Mouse (Mus musculus) neural tube, embryonic 12.5 days (tissue): Measurements from ENCODE around the gene Nfrkb. TPM values are rescaled to one million over a fixed set of nuclear protein-coding genes. Genes with fewer than 3 reads are reported as not detected.

Experiments used
- ATAC-seq: fragments of 200-750 bp; cut with Nextera tagmentation; 2 replicates; pipeline ENCODE4 v1.8.0; 2017; ENCODE audit warnings: low read depth, mild to moderate bottlenecking, moderate TSS enrichment, moderate library complexity; ENCODE audit not compliant: low FRiP score
- H3K27ac ChIP-seq: fragments of 300-500 bp; sonication (generic); 2 replicates; pipeline ENCODE4 v1.5.1; 2016
- H3K27me3 ChIP-seq: fragments of 300-500 bp; sonication (generic); replicated peaks from 2 replicates; pipeline ENCODE4 v1.6.1; 2016; ENCODE audit warnings: mild to moderate bottlenecking
- H3K36me3 ChIP-seq: fragments of 300-500 bp; sonication (generic); 2 replicates; pipeline ENCODE4 v1.6.1; 2016; ENCODE audit warnings: mild to moderate bottlenecking
- H3K4me1 ChIP-seq: fragments of 300-500 bp; sonication (generic); 2 replicates; pipeline ENCODE4 v1.6.1; 2016
- H3K4me2 ChIP-seq: fragments of 300-500 bp; sonication (generic); replicated peaks from 2 replicates; pipeline ENCODE4 v1.6.1; 2016; ENCODE audit warnings: mild to moderate bottlenecking
- H3K4me3 ChIP-seq: fragments of 300-500 bp; sonication (generic); 2 replicates; pipeline ENCODE4 v1.5.1; 2016
- H3K9ac ChIP-seq: fragments of 300-500 bp; sonication (generic); 2 replicates; pipeline ENCODE4 v1.6.1; 2016; ENCODE audit warnings: mild to moderate bottlenecking
- H3K9me3 ChIP-seq: fragments of 300-500 bp; sonication (generic); 2 replicates; pipeline ENCODE4 v1.6.1; 2016; ENCODE audit warnings: mild to moderate bottlenecking
- WGBS: fragments of 180-500 bp; shearing (Covaris S2); methylation state at CpG from one replicate; pipeline ENCODE4 v1.1.7; 2016; 5-methylcytosine and 5-hydroxymethylcytosine counted together
- polyA plus RNA-seq: library from polyadenylated mRNA; unstranded; fragments of >200 nt; fragmentation: Nextera tagmentation; extraction: Ambion mirVana; gene quantifications from 2 replicates; pipeline ENCODE4 v1.2.1, GENCODE M21; 2016

Gene Nfrkb
- 28.0 and 28.1 TPM in 2 replicates for polyA plus RNA-seq

DNA sequence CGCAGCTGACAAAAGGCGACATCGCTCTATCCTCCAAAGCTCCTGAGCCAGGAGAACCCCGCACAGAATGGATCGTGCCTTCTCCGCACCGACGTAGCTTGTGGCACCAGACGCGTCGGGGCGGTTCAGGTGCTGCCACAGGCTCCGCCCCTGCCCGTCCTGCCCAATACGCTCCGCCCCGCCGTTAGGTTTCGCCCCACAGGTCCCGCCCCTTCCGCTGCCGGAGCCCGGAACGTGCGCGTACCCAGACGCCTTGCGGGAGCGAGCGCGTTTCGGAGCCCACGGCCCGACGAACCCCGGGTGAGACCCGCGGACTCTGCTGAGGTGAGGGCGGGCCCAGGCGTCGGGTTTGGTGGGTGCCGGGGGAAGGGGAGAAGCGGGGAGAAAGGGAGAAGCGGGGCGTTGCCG, at the start of gene Nfrkb:
TSS of gene Nfrkb (plus strand) at position 246 of the 408 bp plus-strand sequence.
- peak within 1 kb of the TSS; percentile 88 for H3K9ac ChIP-seq
- peak; percentile 98 for ATAC-seq
- H3K4me1 ChIP-seq, result peaks cover 15% of the 10 kb centered on the region
- peak within 1 kb of the TSS; percentile 37; the same call in 1 of the 2 replicates for H3K27ac ChIP-seq
- H3K9me3 ChIP-seq, result no peaks in the 10 kb centered on the region
- WGBS, result 1% methylated on average over 43 of the region's 46 CpGs
- peaks cover 20% of the 10 kb centered on the region for H3K36me3 ChIP-seq
- H3K4me3 ChIP-seq, result peak within 1 kb of the TSS; percentile 94
- peak within 1 kb of the TSS; percentile 77 for H3K4me2 ChIP-seq
- no peaks in the 10 kb centered on the region for H3K27me3 ChIP-seq

DNA sequence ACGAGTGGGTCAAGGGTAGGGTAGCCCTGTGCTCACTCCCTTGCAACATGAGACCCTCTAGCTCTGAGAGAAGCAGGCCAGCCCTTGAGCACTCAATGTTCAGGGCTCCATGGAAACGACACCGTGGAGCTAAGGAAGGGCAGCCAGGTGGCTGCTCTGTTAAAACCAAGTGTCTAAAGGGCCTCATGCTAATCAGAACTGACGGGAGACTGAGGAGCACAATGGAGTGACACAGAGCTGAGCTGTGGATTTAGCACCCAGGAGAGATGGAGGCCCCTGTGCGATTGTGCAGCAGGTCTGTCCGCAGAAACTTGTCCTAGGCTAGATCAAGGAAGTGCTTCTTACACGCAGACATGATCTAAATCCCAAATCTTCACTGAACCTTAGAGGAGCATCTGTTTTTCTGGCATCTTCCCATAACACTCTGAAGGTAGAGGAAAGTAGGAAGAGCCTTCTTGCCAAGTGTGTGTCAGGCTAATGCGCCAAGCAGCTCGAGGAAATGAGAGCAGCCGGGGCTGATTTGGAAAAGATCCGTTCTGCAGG, 41.6 kb upstream of the Nfrkb start:
- WGBS, result 69% methylated on average over 11 of the region's 11 CpGs
- no peak overlapping the region for H3K4me3 ChIP-seq
- H3K4me1 ChIP-seq, result peaks cover 5% of the 10 kb centered on the region; the same call in 1 of the 2 replicates
- H3K9ac ChIP-seq, result no peak overlapping the region
- no peak for ATAC-seq
- no peaks in the 10 kb centered on the region for H3K9me3 ChIP-seq
- peaks cover 9% of the 10 kb centered on the region; the same call in 1 of the 2 replicates for H3K36me3 ChIP-seq
- no peak overlapping the region for H3K4me2 ChIP-seq
- no peaks in the 10 kb centered on the region for H3K27me3 ChIP-seq
- H3K27ac ChIP-seq, result no peak overlapping the region

DNA sequence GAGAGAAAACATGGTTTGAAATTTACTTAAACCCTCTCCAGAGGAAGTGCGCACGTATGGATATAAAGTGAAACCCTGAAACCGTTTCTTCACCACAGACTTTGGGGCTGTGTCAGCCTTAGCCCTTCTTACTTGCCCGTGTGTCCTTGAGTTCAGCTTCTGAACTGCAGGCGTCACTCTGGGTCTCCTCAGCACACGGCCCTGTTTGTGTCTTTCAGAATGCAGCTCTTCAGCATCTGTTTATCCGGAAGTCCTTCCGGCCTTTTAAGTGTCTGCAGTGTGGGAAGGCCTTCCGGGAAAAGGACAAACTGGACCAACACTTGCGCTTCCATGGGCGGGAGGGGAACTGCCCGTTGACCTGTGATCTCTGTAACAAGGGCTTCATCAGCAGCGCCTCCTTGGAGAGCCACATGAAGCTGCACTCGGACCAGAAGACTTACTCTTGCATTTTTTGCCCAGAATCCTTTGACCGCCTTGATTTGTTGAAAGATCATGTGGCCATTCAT, 39.4 kb upstream of the Nfrkb start:
- 79% methylated on average over 15 of the region's 15 CpGs for WGBS

DNA sequence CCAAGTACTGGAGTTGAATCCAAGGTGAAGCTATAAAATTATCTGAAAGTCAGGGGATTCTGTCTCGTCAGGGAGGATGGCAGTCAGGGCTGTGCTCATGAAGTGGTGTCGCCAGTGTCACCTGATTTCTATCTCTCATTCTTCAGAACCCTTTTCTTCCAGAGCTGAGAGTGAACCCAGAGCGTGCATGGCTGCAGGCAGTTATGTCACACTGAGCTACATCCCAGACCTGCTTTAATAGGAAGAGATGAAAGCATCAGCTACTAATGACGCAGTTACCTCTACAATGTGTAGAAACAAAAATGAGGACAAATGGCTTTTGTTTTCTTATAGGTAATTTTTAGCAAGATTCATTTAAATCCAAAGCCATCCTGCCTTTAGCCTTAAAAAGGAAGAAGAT, 37.5 kb upstream of the Nfrkb start:
- Histone ChIP-seq H3K4me1 (peaks cover 5% of the 10 kb centered on the region; the same call in 1 of the 2 replicates), H3K9me3 (no peaks in the 10 kb centered on the region), H3K9ac (0 out of 2 replicates have a peak overlapping the region, but pooled peaks have one; percentile 18), H3K27ac (no peak overlapping the region), H3K36me3 (peaks cover 7% of the 10 kb centered on the region; the same call in 1 of the 2 replicates), H3K27me3 (no peaks in the 10 kb centered on the region), H3K4me2 (no peak overlapping the region), H3K4me3 (no peak overlapping the region)
- peak; percentile 43; the same call in 1 of the 2 replicates for ATAC-seq
- 79% methylated on average over 4 of the region's 4 CpGs for WGBS

More for the DNA sequence above, 39.4 kb upstream of the Nfrkb start:
- Histone ChIP-seq H3K4me2 (no peak overlapping the region), H3K9ac (no peak overlapping the region), H3K27me3 (no peaks in the 10 kb centered on the region), H3K9me3 (no peaks in the 10 kb centered on the region), H3K36me3 (peaks cover 4% of the 10 kb centered on the region; the same call in 1 of the 2 replicates), H3K4me1 (peaks cover 5% of the 10 kb centered on the region; the same call in 1 of the 2 replicates), H3K4me3 (no peak overlapping the region), H3K27ac (no peak overlapping the region)
- ATAC-seq, result no peak

DNA sequence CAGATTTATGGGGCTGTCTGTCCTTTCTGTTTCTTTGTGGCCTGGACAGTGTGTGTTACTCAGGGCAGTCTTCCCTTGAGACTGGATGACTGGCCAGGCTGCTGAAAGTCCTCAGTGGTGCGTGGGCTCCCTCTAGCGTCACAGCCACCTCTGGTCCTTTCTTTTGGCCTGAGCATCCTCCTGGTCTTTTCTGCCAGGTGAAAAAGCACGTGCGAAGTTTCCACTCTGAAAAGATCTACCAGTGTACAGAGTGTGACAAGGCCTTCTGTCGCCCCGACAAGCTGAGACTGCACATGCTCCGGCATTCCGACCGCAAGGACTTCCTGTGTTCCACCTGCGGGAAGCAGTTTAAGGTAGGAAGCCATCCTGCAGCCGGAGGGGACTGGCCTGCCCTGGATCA, 37.1 kb upstream of the Nfrkb start:
- peaks cover 5% of the 10 kb centered on the region; the same call in 1 of the 2 replicates for H3K4me1 ChIP-seq
- no peak overlapping the region for H3K9ac ChIP-seq
- ATAC-seq, result peak; percentile 86
- no peaks in the 10 kb centered on the region for H3K9me3 ChIP-seq
- peaks cover 10% of the 10 kb centered on the region; the same call in 1 of the 2 replicates for H3K36me3 ChIP-seq
- H3K4me2 ChIP-seq, result no peak overlapping the region
- H3K4me3 ChIP-seq, result no peak overlapping the region
- H3K27me3 ChIP-seq, result no peaks in the 10 kb centered on the region
- 72% methylated on average over 11 of the region's 11 CpGs for WGBS
- H3K27ac ChIP-seq, result no peak overlapping the region

DNA sequence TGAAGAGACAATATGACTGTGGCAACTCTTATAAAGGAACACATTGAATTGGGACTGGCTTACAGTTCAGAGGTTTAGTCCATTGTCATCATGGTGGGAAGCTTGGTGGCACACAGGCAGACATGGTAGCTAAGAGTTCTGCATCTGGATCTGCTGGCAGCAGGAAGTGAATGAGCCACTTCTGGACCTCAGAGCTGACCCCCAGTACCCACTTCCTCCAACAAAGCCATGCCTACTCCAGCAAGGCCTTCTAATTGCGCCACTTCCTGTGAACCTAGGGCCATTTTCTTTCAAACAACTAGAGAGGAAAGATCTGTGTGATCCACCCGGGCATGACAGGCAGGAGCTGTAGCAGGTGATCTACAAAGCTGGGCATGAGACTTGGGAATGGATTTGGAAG, 33.3 kb upstream of the Nfrkb start:
- Histone ChIP-seq H3K4me2 (no peak overlapping the region), H3K9ac (no peak overlapping the region), H3K36me3 (peaks cover 32% of the 10 kb centered on the region), H3K27me3 (no peaks in the 10 kb centered on the region), H3K4me3 (no peak overlapping the region), H3K4me1 (no peaks in the 10 kb centered on the region), H3K9me3 (no peaks in the 10 kb centered on the region), H3K27ac (no peak overlapping the region)
- 89% methylated on average over 2 of the region's 2 CpGs for WGBS
- no peak for ATAC-seq

DNA sequence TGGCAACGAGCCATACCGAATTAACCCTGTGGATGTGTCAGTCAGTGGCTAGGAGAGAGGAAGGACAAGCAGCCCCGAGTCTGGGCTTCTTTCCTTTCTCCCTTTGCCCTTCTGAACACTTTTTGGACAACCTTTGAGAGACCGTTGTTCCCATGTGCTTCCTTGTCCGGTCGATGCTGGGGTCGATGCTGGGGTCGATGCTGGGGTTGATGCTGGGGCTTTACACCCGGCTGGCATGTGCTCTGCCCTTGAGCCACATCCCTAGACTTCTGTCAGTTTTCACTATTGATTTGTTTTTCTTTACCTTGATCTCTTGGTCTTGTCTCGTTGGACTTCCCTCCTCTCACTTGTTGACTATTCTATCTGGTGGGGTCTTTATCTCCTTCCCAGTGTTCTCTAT, 32.5 kb upstream of the Nfrkb start:
- Histone ChIP-seq H3K9ac (no peak overlapping the region), H3K4me1 (no peaks in the 10 kb centered on the region), H3K27ac (no peak overlapping the region), H3K9me3 (no peaks in the 10 kb centered on the region), H3K4me2 (no peak overlapping the region), H3K36me3 (peaks cover 40% of the 10 kb centered on the region), H3K4me3 (no peak overlapping the region), H3K27me3 (no peaks in the 10 kb centered on the region)
- 89% methylated on average over 10 of the region's 10 CpGs for WGBS
- ATAC-seq, result no peak

DNA sequence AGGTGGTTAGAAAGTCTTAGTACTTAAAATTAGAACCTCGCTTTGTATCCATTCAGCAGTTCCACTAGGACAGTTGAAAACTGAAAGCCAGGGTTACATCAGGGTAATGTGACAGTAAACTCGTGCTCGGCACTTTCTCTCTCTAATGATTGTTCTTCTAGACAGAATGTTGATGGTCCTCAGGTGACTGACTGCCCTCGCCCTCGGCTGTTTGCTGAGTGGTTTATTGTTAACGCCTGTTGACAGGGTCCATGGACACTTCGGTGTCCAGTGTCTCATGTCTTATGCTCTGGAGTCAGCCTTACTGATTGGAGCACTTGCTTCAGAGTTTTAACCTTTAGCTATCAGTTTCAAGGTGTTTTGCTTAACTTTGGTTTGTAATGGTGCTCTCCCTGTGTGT, 31.9 kb upstream of the Nfrkb start:
- ATAC-seq, result no peak
- Histone ChIP-seq H3K4me3 (no peak overlapping the region), H3K36me3 (peaks cover 43% of the 10 kb centered on the region), H3K27me3 (no peaks in the 10 kb centered on the region), H3K4me2 (no peak overlapping the region), H3K9me3 (no peaks in the 10 kb centered on the region), H3K4me1 (no peaks in the 10 kb centered on the region), H3K9ac (no peak overlapping the region), H3K27ac (no peak overlapping the region)
- 83% methylated on average over 7 of the region's 7 CpGs for WGBS

DNA sequence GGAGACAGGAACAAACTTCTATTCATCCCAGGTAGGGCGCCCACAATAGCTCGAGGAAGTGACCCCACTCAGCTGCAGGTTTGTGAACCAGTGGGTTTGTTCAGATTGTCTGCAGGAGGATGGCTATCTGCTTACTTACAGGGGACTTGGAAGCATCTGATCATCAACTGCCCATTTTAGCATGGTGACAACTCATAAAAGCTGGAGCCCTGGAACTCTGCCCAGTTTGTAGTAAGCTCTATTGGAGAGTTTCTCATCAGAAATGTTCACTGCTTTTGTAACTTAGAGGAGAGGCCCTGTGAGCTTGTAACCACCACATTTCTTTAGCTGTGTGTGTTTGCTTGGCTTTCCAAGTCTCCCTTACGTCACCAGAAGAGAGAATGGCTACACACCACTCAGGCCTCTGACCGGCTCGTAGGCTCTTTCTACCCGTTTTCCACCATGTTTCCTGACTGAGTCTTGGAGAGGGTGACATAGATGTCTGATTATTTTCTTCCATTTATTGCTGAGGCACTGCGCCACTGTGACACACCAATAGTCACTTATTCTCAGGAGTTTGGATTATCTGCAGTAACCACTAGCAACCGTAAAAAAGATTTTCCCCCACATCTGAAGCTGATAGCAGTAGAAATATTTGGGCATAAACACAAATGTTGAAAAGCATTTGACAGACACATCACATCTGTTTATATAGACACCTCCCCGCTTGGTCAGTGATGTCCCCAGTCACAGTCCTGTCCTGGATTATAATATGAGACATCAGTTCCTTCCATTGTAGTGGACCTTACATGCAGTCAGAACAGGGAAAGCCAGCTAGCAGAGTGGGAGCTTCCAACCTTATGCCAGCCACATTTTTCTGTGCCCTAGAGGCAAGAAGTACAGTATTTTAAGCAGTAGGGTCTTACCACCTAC, 22.0 kb upstream of the Nfrkb start:
- peaks cover 39% of the 10 kb centered on the region for H3K36me3 ChIP-seq
- no peak overlapping the region for H3K4me3 ChIP-seq
- 95% methylated on average over 9 of the region's 9 CpGs for WGBS
- no peaks in the 10 kb centered on the region for H3K4me1 ChIP-seq
- H3K27ac ChIP-seq, result no peak overlapping the region
- no peak overlapping the region for H3K4me2 ChIP-seq
- no peaks in the 10 kb centered on the region for H3K27me3 ChIP-seq
- no peak for ATAC-seq
- no peaks in the 10 kb centered on the region for H3K9me3 ChIP-seq
- no peak overlapping the region for H3K9ac ChIP-seq

DNA sequence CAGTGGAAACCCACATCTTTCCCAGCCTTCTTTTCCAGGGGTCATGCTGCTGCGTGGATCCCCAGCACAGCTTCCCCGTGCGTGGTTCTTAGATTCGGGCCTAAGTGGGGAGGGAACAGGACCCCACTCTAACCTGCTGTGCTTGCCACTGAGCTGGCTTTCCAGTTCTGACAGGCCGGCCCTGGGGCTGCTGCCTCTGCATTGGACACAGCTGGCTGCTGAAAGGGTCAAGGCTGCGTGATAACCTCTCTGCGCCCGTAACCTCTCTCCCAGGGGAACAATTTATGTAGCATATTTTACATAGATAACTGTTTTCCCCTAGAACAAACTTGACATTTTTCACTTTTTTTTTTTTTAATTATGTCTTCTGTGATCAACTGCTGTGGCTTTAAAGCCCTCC, 20.9 kb upstream of the Nfrkb start:
- Histone ChIP-seq H3K36me3 (peaks cover 30% of the 10 kb centered on the region), H3K27ac (no peak overlapping the region), H3K9ac (no peak overlapping the region), H3K27me3 (no peaks in the 10 kb centered on the region), H3K4me2 (no peak overlapping the region), H3K9me3 (no peaks in the 10 kb centered on the region), H3K4me3 (no peak overlapping the region), H3K4me1 (no peaks in the 10 kb centered on the region)
- WGBS, result 87% methylated on average over 8 of the region's 8 CpGs
- ATAC-seq, result no peak

DNA sequence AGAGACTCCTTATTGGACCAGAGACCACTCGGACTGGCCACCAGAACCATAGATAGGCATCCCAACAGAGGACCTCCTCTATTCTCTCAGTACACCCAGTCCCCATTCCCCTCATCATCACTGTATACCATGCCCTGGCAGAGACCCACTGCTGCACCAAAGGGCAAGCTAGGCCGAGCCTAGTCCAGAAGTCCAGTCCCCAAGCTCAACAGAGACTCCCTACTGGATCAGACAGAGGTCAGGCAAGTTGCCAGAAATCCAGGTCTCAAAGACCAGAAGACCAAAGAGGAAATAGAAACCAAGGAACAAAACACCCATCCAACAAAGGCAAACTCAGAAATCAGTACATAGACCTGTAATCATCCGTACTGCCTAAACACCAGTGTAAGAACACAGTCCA, 14.3 kb upstream of the Nfrkb start:
- ATAC-seq, result no peak
- WGBS, result 97% methylated on average over 3 of the region's 3 CpGs
- Histone ChIP-seq H3K4me2 (no peak overlapping the region), H3K4me1 (no peaks in the 10 kb centered on the region), H3K4me3 (no peak overlapping the region), H3K27ac (no peak overlapping the region), H3K36me3 (peaks cover 31% of the 10 kb centered on the region), H3K9me3 (no peaks in the 10 kb centered on the region), H3K27me3 (no peaks in the 10 kb centered on the region), H3K9ac (no peak overlapping the region)

DNA sequence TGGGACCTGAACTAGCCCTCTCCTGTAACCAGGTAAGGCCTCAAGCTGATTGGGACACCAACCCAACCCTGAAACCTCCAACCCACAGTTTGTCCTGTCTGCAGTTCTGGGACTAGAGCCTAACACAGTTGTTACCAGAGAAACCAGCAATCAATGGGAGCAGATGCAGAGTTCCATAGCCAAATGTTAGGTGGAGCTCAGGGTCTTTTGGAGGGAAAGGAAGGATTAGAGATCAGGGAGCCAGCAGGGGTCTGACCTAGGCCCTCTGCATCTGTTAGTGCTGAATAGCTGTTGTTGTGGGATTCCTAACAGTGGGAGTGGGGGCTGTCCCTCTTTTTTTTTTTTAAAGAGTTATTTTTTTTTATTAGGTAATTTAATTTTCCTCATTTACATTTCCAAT, 9.3 kb upstream of the Nfrkb start:
- Histone ChIP-seq H3K4me3 (no peak overlapping the region), H3K27ac (no peak overlapping the region), H3K4me1 (no peaks in the 10 kb centered on the region), H3K36me3 (peaks cover 26% of the 10 kb centered on the region), H3K9me3 (no peaks in the 10 kb centered on the region), H3K4me2 (no peak overlapping the region), H3K27me3 (no peaks in the 10 kb centered on the region), H3K9ac (no peak overlapping the region)
- no peak for ATAC-seq
